Mouse (Mus musculus): ENCODE measurements at regions not wholly inside any gene's neighbourhood (a gene's known extent, or its start where the extent isn't known, plus 50 kb on each side); places are given as distances from the start of the nearest gene placed in this dataset.

- TF ChIP-seq HCFC1 (IDR thresholded peaks at IDR 0.05; ENCODE audit: borderline replicate concordance, insufficient read depth, low read length) (no peak), MAFK (IDR thresholded peaks at IDR 0.05; ENCODE audit: insufficient read depth, low read depth, low read length) (no peak), ZNF384 (IDR thresholded peaks at IDR 0.05; ENCODE audit: low read depth, low read length) (no peak), ZC3H11A (IDR thresholded peaks at IDR 0.05; ENCODE audit: borderline replicate concordance, low read depth, low read length) (no peak), CHD2 (IDR thresholded peaks at IDR 0.05; ENCODE audit: low read depth, low read length) (no peak)
- in situ Hi-C loops (cut with MboI; ENCODE audit: low sequenced_read_pairs in 2 of 2, unreplicated experiment in 2 of 2): no loop called here
- Histone ChIP-seq H3K4me1 (ENCODE audit: control insufficient read depth in 2 of 2, insufficient read depth in 2 of 2, low read length in 2 of 2, poor library complexity in 1 of 2) (no peaks in the 10 kb centered on the region), H3K36me3 (ENCODE audit: control insufficient read depth, insufficient read depth, low read length, poor library complexity, severe bottlenecking) (no peaks in the 10 kb centered on the region), H3K9ac (ENCODE audit: insufficient read depth, low read depth, low read length, poor library complexity, severe bottlenecking) (no peak overlapping the region), H3K9me3 (ENCODE audit: control insufficient read depth, insufficient read depth, low read depth, low read length) (no peaks in the 10 kb centered on the region), H3K4me3 (ENCODE audit: insufficient read depth in 1 of 2, low read depth in 1 of 2, low read length in 2 of 2, poor library complexity in 1 of 2, severe bottlenecking in 1 of 2) (no peak overlapping the region), H3K27ac (ENCODE audit: insufficient read depth, low read depth, low read length, poor library complexity, severe bottlenecking) (no peak overlapping the region)
- DNase-seq (ENCODE audit: low read depth, low spot score): no peak
Measured at GRCm38 (mm10) chr14:86150329-86150866, 990.6 kb downstream of the Diaph3 start.

GRCm38 (mm10) chr14:86115254-86116057, 1025.6 kb downstream of the Diaph3 start:
- TF ChIP-seq HCFC1 (IDR thresholded peaks at IDR 0.05; ENCODE audit: borderline replicate concordance, insufficient read depth, low read length) (no peak), ZNF384 (IDR thresholded peaks at IDR 0.05; ENCODE audit: low read depth, low read length) (no peak), CHD2 (IDR thresholded peaks at IDR 0.05; ENCODE audit: low read depth, low read length) (no peak), ZC3H11A (IDR thresholded peaks at IDR 0.05; ENCODE audit: borderline replicate concordance, low read depth, low read length) (no peak), MAFK (IDR thresholded peaks at IDR 0.05; ENCODE audit: insufficient read depth, low read depth, low read length) (no peak)
- H3K4me3 ChIP-seq (ENCODE audit: insufficient read depth in 1 of 2, low read depth in 1 of 2, low read length in 2 of 2, poor library complexity in 1 of 2, severe bottlenecking in 1 of 2): no peak overlapping the region
- in situ Hi-C loops (cut with MboI; ENCODE audit: low sequenced_read_pairs in 2 of 2, unreplicated experiment in 2 of 2): no loop called here
- DNase-seq (ENCODE audit: low read depth, low spot score): no peak
- H3K4me1 ChIP-seq (ENCODE audit: control insufficient read depth in 2 of 2, insufficient read depth in 2 of 2, low read length in 2 of 2, poor library complexity in 1 of 2): no peaks in the 10 kb centered on the region
- no peaks in the 10 kb centered on the region for H3K36me3 ChIP-seq (ENCODE audit: control insufficient read depth, insufficient read depth, low read length, poor library complexity, severe bottlenecking)
- H3K27ac ChIP-seq (ENCODE audit: insufficient read depth, low read depth, low read length, poor library complexity, severe bottlenecking): no peak overlapping the region
- H3K9me3 ChIP-seq (ENCODE audit: control insufficient read depth, insufficient read depth, low read depth, low read length): no peaks in the 10 kb centered on the region
- H3K9ac ChIP-seq (ENCODE audit: insufficient read depth, low read depth, low read length, poor library complexity, severe bottlenecking): no peak overlapping the region

- DNase-seq (ENCODE audit: low read depth, low spot score): no peak
- Histone ChIP-seq H3K9ac (ENCODE audit: insufficient read depth, low read depth, low read length, poor library complexity, severe bottlenecking) (no peak overlapping the region), H3K9me3 (ENCODE audit: control insufficient read depth, insufficient read depth, low read depth, low read length) (no peaks in the 10 kb centered on the region), H3K27ac (ENCODE audit: insufficient read depth, low read depth, low read length, poor library complexity, severe bottlenecking) (no peak overlapping the region), H3K36me3 (ENCODE audit: control insufficient read depth, insufficient read depth, low read length, poor library complexity, severe bottlenecking) (no peaks in the 10 kb centered on the region), H3K4me3 (ENCODE audit: insufficient read depth in 1 of 2, low read depth in 1 of 2, low read length in 2 of 2, poor library complexity in 1 of 2, severe bottlenecking in 1 of 2) (no peak overlapping the region), H3K4me1 (ENCODE audit: control insufficient read depth in 2 of 2, insufficient read depth in 2 of 2, low read length in 2 of 2, poor library complexity in 1 of 2) (no peaks in the 10 kb centered on the region)
- in situ Hi-C loops (cut with MboI; ENCODE audit: low sequenced_read_pairs in 2 of 2, unreplicated experiment in 2 of 2): no loop called here
- no peak for TF ChIP-seq ZNF384 (IDR thresholded peaks at IDR 0.05; ENCODE audit: low read depth, low read length)
- TF ChIP-seq CHD2 (IDR thresholded peaks at IDR 0.05; ENCODE audit: low read depth, low read length): no peak
- no peak for TF ChIP-seq ZC3H11A (IDR thresholded peaks at IDR 0.05; ENCODE audit: borderline replicate concordance, low read depth, low read length)
- TF ChIP-seq HCFC1 (IDR thresholded peaks at IDR 0.05; ENCODE audit: borderline replicate concordance, insufficient read depth, low read length): no peak
- TF ChIP-seq MAFK (IDR thresholded peaks at IDR 0.05; ENCODE audit: insufficient read depth, low read depth, low read length): no peak
Measured at GRCm38 (mm10) chr14:86101497-86101896, 1039.5 kb downstream of the Diaph3 start.

- in situ Hi-C loops (cut with MboI; ENCODE audit: low sequenced_read_pairs in 2 of 2, unreplicated experiment in 2 of 2): no loop called here
Measured at GRCm38 (mm10) chr14:86070313-86071100, 1070.5 kb downstream of the Diaph3 start.

More at GRCm38 (mm10) chr14:86070313-86071100, 1070.5 kb downstream of the Diaph3 start:
- no peak overlapping the region for H3K27ac ChIP-seq (ENCODE audit: insufficient read depth, low read depth, low read length, poor library complexity, severe bottlenecking)
- H3K9ac ChIP-seq (ENCODE audit: insufficient read depth, low read depth, low read length, poor library complexity, severe bottlenecking): no peak overlapping the region
- H3K4me3 ChIP-seq (ENCODE audit: insufficient read depth in 1 of 2, low read depth in 1 of 2, low read length in 2 of 2, poor library complexity in 1 of 2, severe bottlenecking in 1 of 2): no peak overlapping the region
- H3K36me3 ChIP-seq (ENCODE audit: control insufficient read depth, insufficient read depth, low read length, poor library complexity, severe bottlenecking): no peaks in the 10 kb centered on the region
- H3K4me1 ChIP-seq (ENCODE audit: control insufficient read depth in 2 of 2, insufficient read depth in 2 of 2, low read length in 2 of 2, poor library complexity in 1 of 2): no peaks in the 10 kb centered on the region
- DNase-seq (ENCODE audit: low read depth, low spot score): no peak
- no peak for TF ChIP-seq HCFC1 (IDR thresholded peaks at IDR 0.05; ENCODE audit: borderline replicate concordance, insufficient read depth, low read length)
- TF ChIP-seq CHD2 (IDR thresholded peaks at IDR 0.05; ENCODE audit: low read depth, low read length): no peak
- TF ChIP-seq MAFK (IDR thresholded peaks at IDR 0.05; ENCODE audit: insufficient read depth, low read depth, low read length): no peak
- TF ChIP-seq ZNF384 (IDR thresholded peaks at IDR 0.05; ENCODE audit: low read depth, low read length): no peak
- TF ChIP-seq ZC3H11A (IDR thresholded peaks at IDR 0.05; ENCODE audit: borderline replicate concordance, low read depth, low read length): no peak
- H3K9me3 ChIP-seq (ENCODE audit: control insufficient read depth, insufficient read depth, low read depth, low read length): no peaks in the 10 kb centered on the region

Measured in ES-E14 (cell line).